Mouse (Mus musculus): ENCODE data around the gene Hdgfl3.
"Not testable (repeated sequence)": the region's sequence is repeated elsewhere in the genome, so short reads cannot be mapped to it uniquely, and the experiment has no call there.

The Hdgfl3 gene

GRCm38 (mm10) chr7:81851706-81852105, 82.6 kb downstream of the Hdgfl3 start:
- DNase-seq: no peak

- DNase-seq: no peak
These were observed 84.1 kb downstream of the Hdgfl3 start for GRCm38 (mm10) chr7:81850171-81850570.

GRCm38 (mm10) chr7:81849633-81850032, 84.6 kb downstream of the Hdgfl3 start:
- DNase-seq: no peak

- no peak for DNase-seq
These were observed 85.1 kb downstream of the Hdgfl3 start for GRCm38 (mm10) chr7:81849214-81849613.

- DNase-seq: no peak
These were observed 86.5 kb downstream of the Hdgfl3 start for GRCm38 (mm10) chr7:81847777-81848176.

- DNase-seq: no peak
These were observed 87.3 kb downstream of the Hdgfl3 start for GRCm38 (mm10) chr7:81847010-81847409.

GRCm38 (mm10) chr7:81846008-81846407, 88.3 kb downstream of the Hdgfl3 start:
- no peak for DNase-seq

GRCm38 (mm10) chr7:81845313-81845712, 89.0 kb downstream of the Hdgfl3 start:
- DNase-seq: no peak

- DNase-seq: no peak
These were observed 89.5 kb downstream of the Hdgfl3 start for GRCm38 (mm10) chr7:81844801-81845200.

- no peak for DNase-seq
These were observed 90.4 kb downstream of the Hdgfl3 start for GRCm38 (mm10) chr7:81843903-81844302.

GRCm38 (mm10) chr7:81842998-81843397, 91.3 kb downstream of the Hdgfl3 start:
- no peak for DNase-seq

GRCm38 (mm10) chr7:81842141-81842540, 92.1 kb downstream of the Hdgfl3 start:
- DNase-seq: no peak

GRCm38 (mm10) chr7:81841439-81841838, 92.8 kb downstream of the Hdgfl3 start:
- peak; percentile 44 for DNase-seq

GRCm38 (mm10) chr7:81840661-81841181, 93.6 kb downstream of the Hdgfl3 start:
- no peak for DNase-seq

- no peak for DNase-seq
These were observed 94.5 kb downstream of the Hdgfl3 start for GRCm38 (mm10) chr7:81839746-81840145.

GRCm38 (mm10) chr7:81837771-81838170, 96.5 kb downstream of the Hdgfl3 start:
- DNase-seq: not testable (repeated sequence)

GRCm38 (mm10) chr7:81835430-81835829, 98.8 kb downstream of the Hdgfl3 start:
- no peak for DNase-seq

- no peak for DNase-seq
These were observed 99.4 kb downstream of the Hdgfl3 start for GRCm38 (mm10) chr7:81834847-81835246.

Measured in kidney, adult 18-20 months (tissue).